Mouse (Mus musculus): ENCODE results near the gene Nmt1. TPM values are rescaled to one million over a fixed set of nuclear protein-coding genes. Genes with fewer than 3 reads are reported as not detected.
A peak's percentile ranks its signal among the peaks of the same experiment; 100 is the strongest.

Nmt1 gene
- total and polyA plus RNA-seq, 3 experiments, result 84.5 to 205 (median 115) TPM

GRCm38 (mm10) chr11:103056636-103057035, 28.6 kb downstream of the Nmt1 start:
- dilution Hi-C loops (cut with MboI; ENCODE audit: extremely low pct_ligation_motif_present, extremely low pct_unique_long_range_greater_than_20kb, low sequenced_read_pairs), result no loop called here
- no peak overlapping the region for H3K4me3 ChIP-seq (replicated peaks in 1 of 3; ENCODE audit: low read depth in 2 of 3, low read length in 2 of 3, poor library complexity in 1 of 3)

GRCm38 (mm10) chr11:103058499-103059085, 30.6 kb downstream of the Nmt1 start:
- no peaks in the 10 kb centered on the region for H3K27me3 ChIP-seq (replicated peaks)
- TF ChIP-seq SMC3 (IDR thresholded peaks at IDR 0.05; ENCODE audit: low read depth, low read length), result peak; percentile 52
- TF ChIP-seq NRF1 (IDR thresholded peaks at IDR 0.05; ENCODE audit: low read depth, low read length), result no peak
- no peak for TF ChIP-seq E2F4 (IDR thresholded peaks at IDR 0.05; ENCODE audit: insufficient replicate concordance, low read depth, low read length)
- no peak for TF ChIP-seq MEF2A (IDR thresholded peaks at IDR 0.05; ENCODE audit: borderline replicate concordance, low read depth, low read length)
- TF ChIP-seq ELF1 (IDR thresholded peaks at IDR 0.05; ENCODE audit: low read depth, low read length), result no peak
- TF ChIP-seq RAD21 (IDR thresholded peaks at IDR 0.05; ENCODE audit: low read depth, low read length), result peak; percentile 31
- TF ChIP-seq ZKSCAN1 (IDR thresholded peaks at IDR 0.05; ENCODE audit: borderline replicate concordance, low read depth, low read length), result no peak
- TF ChIP-seq MYC (IDR thresholded peaks at IDR 0.05; ENCODE audit: low read depth, low read length), result 0 out of 2 replicates have a peak, but pooled peaks have one; percentile 27
- TF ChIP-seq IRF4 (IDR thresholded peaks at IDR 0.05; ENCODE audit: low read depth, low read length), result no peak
- no peak for TF ChIP-seq PAX5 (IDR thresholded peaks at IDR 0.05; ENCODE audit: low read length)
- peak; percentile 6 to 55; a peak in 2 of 4 replicates for TF ChIP-seq CTCF (conservative IDR thresholded peaks at IDR 0.05 in 1 of 2, IDR thresholded peaks at IDR 0.05 in 1 of 2; ENCODE audit: low read depth in 2 of 2, low read length in 2 of 2)
- 0 out of 2 replicates have a peak, but pooled peaks have one; percentile 17 for TF ChIP-seq POLR2A (IDR thresholded peaks at IDR 0.05; ENCODE audit: low read depth, low read length)
- no peak for TF ChIP-seq KAT2A (IDR thresholded peaks at IDR 0.05; ENCODE audit: insufficient replicate concordance, low read length)
- TF ChIP-seq HCFC1 (IDR thresholded peaks at IDR 0.05; ENCODE audit: low read depth, low read length), result no peak
- H3K4me3 ChIP-seq (replicated peaks in 1 of 3; ENCODE audit: low read depth in 2 of 3, low read length in 2 of 3, poor library complexity in 1 of 3), result no peak overlapping the region
- dilution Hi-C loops (cut with MboI; ENCODE audit: extremely low pct_ligation_motif_present, extremely low pct_unique_long_range_greater_than_20kb, low sequenced_read_pairs), result no loop called here
- no peak overlapping the region for H3K27ac ChIP-seq (ENCODE audit: insufficient read depth, low read depth)
- in situ Hi-C loops (cut with MboI; ENCODE audit: low pct_ligation_motif_present, low pct_unique_long_range_greater_than_20kb, low sequenced_read_pairs), result no loop called here
- H3K9ac ChIP-seq (ENCODE audit: insufficient read depth, low read depth), result no peak overlapping the region
- H3K9me3 ChIP-seq (replicated peaks; ENCODE audit: low read length), result no peaks in the 10 kb centered on the region
- peaks cover 76 to 92% of the 10 kb centered on the region in 2 experiments for H3K36me3 ChIP-seq (replicated peaks in 1 of 2; ENCODE audit: control insufficient read depth in 1 of 2, insufficient read depth in 1 of 2, low read length in 1 of 2)
- H3K4me1 ChIP-seq (ENCODE audit: control insufficient read depth in 1 of 2, insufficient read depth in 2 of 2), result peaks cover 0 to 23% of the 10 kb centered on the region in 2 experiments; a peak in 2 of 4 replicates
- DNase-seq (ENCODE audit: extremely low read depth), result no peak
- no peak overlapping the region for H3K4me2 ChIP-seq (ENCODE audit: insufficient read depth, low read depth, poor library complexity, severe bottlenecking)
- no peaks in the 10 kb centered on the region; the same call in 1 of the 2 replicates for H3K79me2 ChIP-seq (replicated peaks; ENCODE audit: control insufficient read depth, extremely low read depth, insufficient read depth, poor library complexity, severe bottlenecking)

More at GRCm38 (mm10) chr11:103056636-103057035, 28.6 kb downstream of the Nmt1 start:
- H3K9ac ChIP-seq (ENCODE audit: insufficient read depth, low read depth), result no peak overlapping the region
- no peak overlapping the region for H3K27ac ChIP-seq (ENCODE audit: insufficient read depth, low read depth)
- no peak overlapping the region for H3K4me2 ChIP-seq (ENCODE audit: insufficient read depth, low read depth, poor library complexity, severe bottlenecking)
- H3K4me1 ChIP-seq (ENCODE audit: control insufficient read depth in 1 of 2, insufficient read depth in 2 of 2), result peaks cover 0 to 40% of the 10 kb centered on the region in 2 experiments; a peak in 2 of 4 replicates
- TF ChIP-seq E2F4 (IDR thresholded peaks at IDR 0.05; ENCODE audit: insufficient replicate concordance, low read depth, low read length) (no peak), CTCF (conservative IDR thresholded peaks at IDR 0.05 in 1 of 2, IDR thresholded peaks at IDR 0.05 in 1 of 2; ENCODE audit: low read depth in 2 of 2, low read length in 2 of 2) (no peak), ELF1 (IDR thresholded peaks at IDR 0.05; ENCODE audit: low read depth, low read length) (no peak), HCFC1 (IDR thresholded peaks at IDR 0.05; ENCODE audit: low read depth, low read length) (no peak), JUN (IDR thresholded peaks at IDR 0.05; ENCODE audit: insufficient read depth, low read depth, low read length) (no peak), USF1 (IDR thresholded peaks at IDR 0.05; ENCODE audit: low read depth, low read length) (no peak)
- in situ Hi-C loops (cut with MboI; ENCODE audit: low pct_ligation_motif_present, low pct_unique_long_range_greater_than_20kb, low sequenced_read_pairs), result no loop called here
- no peaks in the 10 kb centered on the region; the same call in 1 of the 2 replicates for H3K79me2 ChIP-seq (replicated peaks; ENCODE audit: control insufficient read depth, extremely low read depth, insufficient read depth, poor library complexity, severe bottlenecking)
- peaks cover 81 to 93% of the 10 kb centered on the region in 2 experiments for H3K36me3 ChIP-seq (replicated peaks in 1 of 2; ENCODE audit: control insufficient read depth in 1 of 2, insufficient read depth in 1 of 2, low read length in 1 of 2)
- no peak for DNase-seq (ENCODE audit: extremely low read depth)
- no peaks in the 10 kb centered on the region for H3K27me3 ChIP-seq (replicated peaks)
- H3K9me3 ChIP-seq (replicated peaks; ENCODE audit: low read length), result no peaks in the 10 kb centered on the region
